Mouse (Mus musculus): ENCODE data around the gene Psmc3.
"Not testable (repeated sequence)": the region's sequence is repeated elsewhere in the genome, so short reads cannot be mapped to it uniquely, and the experiment has no call there.

The Psmc3 gene

DNA sequence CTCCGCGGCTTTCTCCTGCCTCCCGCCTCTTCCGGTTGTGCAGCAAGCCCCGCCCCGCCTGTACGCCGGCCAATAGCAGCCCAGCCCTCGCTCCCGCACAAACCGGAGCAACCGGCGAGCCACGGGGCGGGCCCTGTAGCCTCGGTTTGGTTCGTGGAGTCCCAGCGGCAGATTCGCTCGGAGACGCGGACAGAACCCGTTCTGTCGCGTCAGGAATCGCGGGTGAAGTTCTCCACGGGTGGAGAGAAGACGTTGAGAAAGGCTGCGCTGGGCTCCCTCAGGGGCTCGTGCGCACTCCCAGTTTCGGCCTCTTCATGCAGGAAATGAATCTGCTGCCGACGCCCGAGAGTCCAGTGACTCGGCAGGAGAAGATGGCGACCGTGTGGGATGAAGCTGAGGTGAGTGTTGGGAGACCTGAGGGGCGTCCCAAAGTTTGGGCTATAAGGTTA, at the start of gene Psmc3:
Gene Psmc3 (plus strand): TSS at position 76 of the 449 bp plus-strand sequence.
- DNase-seq, result peak; percentile 97

DNA sequence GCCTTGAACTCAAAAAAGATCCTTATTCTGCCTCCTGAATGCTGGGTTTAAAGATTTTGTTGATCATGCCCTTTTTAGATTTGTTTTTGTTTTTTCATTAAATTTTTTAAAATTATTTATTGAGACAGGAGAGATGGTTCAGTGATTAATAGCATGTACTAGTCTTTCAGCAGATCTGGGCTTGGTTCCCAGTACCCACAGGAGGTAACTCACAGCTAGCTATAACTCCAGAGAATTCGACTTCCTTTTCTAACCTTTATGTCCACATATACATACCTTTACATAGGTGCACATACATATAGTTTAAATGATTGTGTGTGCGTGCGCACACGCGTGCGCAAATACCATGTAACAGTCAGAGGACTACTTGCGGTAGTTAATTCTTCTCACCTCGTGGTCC, 45.3 kb upstream of the Psmc3 start:
- DNase-seq, result no peak

DNA sequence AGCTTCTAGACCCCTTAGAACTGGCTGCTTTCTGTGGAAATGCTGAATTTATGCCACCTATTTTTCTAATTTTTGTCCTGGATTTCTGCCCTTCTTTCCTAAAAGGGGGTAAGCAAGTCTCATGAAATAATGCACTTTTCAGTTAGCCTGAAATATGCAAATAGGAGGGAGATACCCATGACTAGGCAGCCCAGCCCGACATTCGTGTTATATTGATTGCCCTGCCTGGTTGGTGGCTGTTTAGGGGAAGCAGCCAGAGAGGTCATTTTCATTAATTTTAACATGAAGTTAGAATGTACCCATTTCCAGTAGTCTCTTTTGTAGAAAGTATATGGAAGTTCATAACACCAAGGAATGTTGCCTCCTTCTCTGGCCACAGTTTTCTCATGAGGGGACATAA, 39.9 kb upstream of the Psmc3 start:
- no peak for DNase-seq

DNA sequence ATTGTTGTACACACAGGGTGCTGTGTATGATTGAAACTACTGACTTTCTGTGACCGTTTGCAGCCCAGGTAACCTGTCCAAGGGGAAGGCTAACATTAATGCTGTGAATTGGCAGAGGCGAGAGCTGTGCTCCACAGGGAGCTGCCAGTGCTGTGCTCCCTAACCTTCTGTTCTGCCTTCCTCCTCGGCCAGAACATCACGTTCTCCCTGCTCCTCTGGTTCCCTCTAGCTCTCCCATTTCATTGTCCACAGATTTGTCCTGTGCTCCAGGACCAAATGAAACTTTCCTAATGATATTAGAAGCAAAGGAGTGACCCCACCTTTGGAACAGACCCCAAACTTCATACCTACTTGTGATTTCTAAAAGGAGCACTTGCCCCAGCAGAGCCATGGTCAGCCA, 38.4 kb upstream of the Psmc3 start:
- peak; percentile 28 for DNase-seq

DNA sequence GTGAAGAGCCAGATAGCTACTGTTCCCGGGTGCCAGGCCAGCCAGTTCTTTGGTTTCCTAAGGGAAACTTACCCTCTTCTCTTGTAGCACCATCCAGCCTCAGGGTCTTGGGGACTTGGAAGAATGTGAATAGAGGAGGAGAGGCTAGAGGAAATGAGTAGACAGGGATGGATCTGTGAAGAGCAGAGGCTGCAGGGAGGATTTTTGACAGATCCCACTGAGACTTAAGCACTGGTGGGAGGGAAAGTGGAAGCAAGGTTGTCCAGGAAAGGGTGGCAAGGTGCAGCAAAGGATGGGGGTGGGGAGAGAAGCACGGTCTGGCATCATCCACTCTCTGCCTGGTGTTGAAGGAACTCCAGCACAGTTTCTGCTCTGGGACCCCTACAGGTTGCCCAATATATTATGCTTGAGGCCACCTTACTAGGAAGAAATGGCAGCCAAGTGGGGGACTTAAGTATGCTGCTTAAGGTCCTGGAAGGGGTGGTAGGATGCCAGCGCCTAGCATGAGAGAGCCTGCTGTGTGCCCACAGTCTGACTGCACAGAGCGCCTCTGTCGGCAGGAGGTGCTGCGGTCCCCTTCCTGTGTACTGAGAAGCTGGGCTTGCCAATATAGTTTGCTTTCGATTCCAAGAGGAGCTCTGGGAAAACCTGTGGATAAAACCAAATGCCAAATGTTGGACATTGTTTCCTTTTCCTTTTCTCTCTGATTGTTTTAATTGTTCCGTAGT, 35.6 kb upstream of the Psmc3 start:
- DNase-seq, result peak; percentile 31

DNA sequence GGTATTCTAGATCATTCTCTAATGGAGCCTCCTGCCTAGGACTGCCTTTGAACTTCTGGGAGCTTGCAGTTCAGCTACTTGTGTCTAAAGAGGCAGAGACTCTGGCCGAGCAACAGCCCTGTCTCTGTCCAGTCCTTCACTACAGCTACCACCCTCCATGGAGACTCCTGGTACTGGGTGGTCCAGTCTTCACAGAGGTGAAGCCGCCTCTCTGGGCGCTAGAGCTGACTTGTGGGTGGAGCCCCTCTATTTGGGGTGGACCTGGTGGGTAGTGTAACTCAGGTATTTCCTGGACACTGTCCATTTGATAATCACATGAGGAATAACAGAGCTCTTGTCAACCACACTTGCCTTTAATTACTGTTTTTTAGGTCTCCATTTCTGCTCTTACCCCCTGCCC, 33.9 kb upstream of the Psmc3 start:
- DNase-seq, result no peak

DNA sequence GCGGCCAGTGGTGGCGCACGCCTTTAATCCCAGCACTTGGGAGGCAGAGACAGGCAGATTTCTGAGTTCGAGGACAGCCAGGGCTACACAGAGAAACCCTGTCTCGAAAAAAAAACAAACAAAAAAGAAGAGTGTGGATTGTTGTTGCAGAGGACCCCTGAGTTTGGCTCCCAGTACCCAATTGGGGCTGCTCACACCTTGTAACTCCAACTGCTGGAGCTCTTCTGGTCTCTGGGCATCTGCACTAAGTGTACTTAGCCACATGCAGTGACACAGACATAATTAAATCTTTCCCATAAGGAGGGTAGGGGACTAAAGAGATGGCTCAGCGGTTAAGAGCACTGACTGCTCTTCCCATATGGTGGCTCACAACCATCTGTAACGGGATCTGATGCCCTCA, 31.5 kb upstream of the Psmc3 start:
- DNase-seq, result not testable (repeated sequence)

DNA sequence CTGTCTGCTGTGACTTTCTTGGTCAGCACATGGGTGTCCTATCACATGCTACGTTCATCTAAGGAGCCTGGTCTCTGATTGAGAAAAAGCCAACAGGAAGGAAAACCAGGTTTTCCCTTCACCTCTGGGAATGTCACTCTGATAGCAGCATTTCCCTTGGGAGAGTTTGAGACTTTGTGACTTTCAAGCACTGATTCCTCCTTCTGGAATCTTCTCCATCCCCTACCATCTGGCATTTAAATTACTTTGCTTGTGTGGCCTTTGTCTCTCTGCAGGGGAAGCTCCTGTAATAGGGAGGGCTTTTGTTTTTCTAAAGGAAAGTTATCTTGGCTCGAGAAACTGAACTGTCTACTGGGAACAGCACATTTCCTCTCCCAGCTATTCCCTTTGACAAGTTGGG, 30.7 kb upstream of the Psmc3 start:
- no peak for DNase-seq

DNA sequence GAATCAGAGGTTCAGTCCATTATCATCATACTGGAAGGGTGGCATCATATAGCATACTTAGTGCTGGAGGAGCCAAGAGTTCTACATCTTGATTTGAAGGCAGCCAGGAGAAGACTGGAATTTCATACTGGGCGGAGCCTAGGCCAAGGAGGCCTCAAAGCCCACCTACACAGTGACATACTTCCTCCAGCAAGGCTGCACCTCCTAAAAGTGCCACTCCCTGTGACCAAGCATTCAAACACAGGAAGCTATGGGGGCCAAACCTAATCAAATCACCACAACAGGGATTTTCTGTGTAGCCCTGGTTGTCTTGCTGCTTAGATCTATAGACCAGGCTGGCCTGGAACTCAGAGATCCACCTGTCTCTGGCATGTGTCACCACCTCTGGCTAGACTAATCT, 29.9 kb upstream of the Psmc3 start:
- DNase-seq, result no peak

DNA sequence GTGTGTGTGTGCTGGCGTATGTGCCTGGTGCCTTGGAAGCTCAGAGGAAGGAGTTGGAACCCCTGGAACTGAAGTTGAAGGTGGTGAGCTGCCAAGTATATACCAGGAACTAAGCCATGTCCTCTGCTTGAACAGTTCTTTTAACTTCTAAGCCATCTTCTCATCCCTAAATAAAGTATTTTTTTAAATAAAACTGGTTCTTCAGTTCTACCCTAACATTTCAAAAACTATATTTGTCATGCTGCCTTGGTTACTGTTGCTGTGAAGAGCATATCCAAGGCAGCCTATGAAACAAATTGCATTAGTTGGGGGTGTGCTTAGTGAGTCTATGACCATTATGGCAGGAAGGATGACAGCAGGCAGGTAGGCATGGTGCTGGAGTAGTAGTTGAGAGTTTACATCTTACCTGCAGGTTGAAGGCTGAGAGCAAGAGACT, 28.7 kb upstream of the Psmc3 start:
- DNase-seq, result no peak

DNA sequence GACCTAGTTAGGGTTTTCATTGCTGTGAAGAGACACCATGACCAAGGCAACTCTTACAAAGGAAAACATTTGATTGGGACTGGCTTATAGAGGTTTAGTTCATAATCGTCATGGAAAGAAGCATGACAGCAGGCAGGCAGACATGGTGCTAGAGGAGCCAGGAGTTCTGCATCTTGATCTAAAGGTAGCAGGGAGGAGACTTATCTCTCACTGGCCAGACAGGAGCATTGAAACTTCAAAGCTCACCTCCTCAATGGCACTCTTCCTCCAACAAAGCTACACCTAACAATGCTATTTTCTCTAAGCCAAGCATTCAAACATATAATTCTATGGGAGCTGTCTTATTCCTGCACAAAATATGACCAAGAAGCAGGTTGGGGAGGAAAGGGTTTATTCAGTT, 27.3 kb upstream of the Psmc3 start:
- no peak for DNase-seq

DNA sequence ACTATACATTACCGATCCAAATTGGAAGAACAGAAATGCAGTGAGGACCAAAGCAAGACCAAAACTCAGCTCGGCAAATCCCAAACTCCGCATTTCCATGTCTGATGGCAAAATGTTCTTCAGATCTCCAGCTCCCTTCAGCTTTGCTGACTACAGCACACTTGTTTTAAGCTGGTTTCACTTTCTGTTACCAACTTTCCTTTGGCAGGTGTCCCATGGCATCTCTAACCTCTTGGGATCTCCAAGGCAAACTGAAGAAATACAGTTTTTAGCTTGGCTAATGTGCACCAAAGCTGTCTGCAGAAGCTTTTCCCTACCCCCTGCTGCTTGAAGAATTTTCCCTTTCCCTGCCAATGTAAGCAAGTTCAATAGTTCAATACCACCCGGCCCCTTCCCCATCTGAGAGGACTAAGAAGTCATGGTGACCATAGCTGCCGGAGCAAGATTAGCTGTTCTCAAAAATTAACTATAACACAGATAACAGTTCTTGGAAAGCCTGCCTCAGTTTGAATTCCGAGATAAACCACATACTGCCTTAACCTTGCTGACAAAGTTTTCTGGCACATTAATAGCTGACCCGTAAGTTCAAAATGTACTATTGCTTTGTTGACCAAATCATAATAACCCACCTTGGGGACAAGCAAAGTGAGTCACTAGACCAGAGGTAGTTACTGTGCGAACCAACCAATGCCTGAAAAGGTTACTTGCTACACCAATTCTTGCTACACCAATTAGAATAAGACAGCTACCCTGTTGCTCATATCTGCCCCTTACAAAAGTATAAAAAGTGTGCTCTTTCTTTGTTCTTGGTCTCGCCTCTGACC, 26.2 kb upstream of the Psmc3 start:
- DNase-seq, result peak; percentile 56

DNA sequence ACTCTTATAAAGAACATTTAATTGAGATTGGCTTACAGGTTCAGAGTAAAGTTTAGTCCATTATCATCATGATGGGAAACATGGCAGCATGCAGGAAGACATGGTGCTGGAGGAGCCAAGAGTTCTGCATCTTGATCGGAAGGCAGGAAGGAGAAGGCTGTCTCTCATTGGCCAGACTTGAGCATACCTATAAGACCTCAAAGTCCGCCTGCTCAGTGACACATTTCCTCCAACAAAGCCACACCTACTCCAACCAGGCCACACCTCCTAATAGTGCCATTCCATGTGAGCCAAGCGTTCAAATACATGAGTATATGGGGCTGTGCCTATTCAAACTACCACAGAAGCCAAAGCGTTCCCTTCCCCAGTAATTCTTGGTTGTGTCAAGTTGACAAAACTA, 22.6 kb upstream of the Psmc3 start:
- DNase-seq, result no peak

DNA sequence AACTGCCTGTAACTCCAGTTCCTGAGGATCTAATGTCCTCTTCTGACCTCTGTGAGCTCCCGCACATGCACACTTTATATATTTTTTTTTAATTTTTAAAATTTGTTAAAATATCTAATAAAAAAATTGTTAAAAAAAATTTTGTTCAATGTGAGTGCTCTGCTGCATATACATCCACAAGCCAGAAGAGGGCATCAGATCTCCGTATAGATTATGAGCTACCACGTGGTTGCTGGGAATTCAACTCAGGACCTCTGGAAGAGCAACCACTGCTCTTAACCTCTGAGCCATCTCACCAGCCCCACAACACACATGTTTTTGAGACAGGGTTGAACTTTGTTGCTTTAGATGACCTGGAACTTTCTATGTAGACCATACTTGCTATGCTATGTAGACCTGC, 20.8 kb upstream of the Psmc3 start:
- no peak for DNase-seq

DNA sequence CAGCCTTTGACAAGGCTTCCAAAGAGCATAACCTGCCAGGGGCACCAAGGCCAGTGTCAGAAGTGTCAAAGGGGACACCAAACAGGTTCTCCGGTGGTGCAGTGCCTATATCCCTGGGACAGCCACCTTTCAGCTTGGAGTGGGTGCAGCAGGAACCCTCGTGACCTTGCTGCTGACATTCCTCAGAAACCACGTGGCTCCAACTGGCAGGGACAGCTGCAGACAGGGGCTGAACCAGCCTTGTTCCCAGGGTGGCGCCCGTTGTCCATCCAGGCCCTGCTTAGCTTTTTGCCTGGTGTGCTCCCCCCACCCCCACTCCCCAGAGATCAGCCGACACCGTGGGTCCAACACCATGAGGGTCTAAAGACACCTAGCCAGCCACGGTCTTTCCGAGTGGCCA, 18.4 kb upstream of the Psmc3 start, which contains the start of gene Rapsn:
Gene Rapsn (plus strand): TSS at position 236 of the 400 bp plus-strand sequence.
- peak; percentile 60 for DNase-seq

DNA sequence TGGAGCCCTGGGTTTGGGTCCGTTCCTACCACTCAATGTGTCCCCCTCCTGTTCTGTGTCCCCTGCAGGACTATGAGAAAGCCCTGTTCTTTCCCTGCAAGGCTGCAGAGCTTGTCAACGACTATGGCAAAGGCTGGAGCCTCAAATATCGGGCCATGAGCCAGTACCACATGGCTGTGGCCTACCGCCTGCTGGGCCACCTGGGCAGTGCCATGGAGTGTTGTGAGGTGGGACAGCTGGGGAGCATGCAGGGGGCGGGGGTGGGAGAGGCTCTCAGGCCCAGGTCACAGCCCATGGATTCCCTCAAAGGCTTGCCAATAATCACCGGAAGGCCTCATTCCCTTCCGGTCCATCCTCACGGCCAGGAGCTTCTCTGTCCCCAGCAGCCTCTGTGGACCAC, 12.0 kb upstream of the Psmc3 start:
- DNase-seq, result no peak

DNA sequence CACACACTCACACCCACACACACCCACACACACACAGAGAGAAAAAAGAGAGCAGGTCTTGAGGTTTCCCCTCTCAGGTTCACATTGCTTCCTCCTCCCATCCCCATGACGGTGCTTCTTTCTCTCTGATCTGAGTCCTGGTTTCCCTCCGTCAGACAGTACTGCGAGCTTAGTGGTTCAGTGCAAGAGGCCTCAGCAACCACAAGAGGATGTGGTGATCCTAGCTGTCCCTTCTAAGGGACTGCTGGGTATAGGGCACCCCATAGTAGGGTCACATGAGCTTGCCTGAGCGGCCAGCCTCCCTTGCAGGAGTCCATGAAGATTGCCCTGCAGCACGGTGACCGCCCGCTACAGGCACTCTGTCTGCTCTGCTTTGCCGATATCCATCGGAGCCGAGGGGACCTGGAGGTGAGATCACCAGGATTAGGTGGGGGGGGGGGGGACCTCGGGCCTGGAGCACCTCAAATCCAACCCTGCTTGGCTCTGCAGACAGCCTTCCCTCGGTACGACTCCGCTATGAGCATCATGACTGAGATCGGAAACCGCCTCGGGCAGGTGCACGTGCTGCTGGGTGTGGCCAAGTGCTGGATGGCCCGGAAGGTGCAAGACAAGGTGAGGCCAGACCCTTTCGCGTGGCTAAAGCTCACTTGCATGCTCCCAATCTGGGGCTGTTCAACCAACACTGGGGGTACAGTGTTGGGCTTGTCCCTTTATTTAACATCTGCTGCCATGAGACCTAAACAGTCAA, 11.0 kb upstream of the Psmc3 start:
- no peak for DNase-seq

DNA sequence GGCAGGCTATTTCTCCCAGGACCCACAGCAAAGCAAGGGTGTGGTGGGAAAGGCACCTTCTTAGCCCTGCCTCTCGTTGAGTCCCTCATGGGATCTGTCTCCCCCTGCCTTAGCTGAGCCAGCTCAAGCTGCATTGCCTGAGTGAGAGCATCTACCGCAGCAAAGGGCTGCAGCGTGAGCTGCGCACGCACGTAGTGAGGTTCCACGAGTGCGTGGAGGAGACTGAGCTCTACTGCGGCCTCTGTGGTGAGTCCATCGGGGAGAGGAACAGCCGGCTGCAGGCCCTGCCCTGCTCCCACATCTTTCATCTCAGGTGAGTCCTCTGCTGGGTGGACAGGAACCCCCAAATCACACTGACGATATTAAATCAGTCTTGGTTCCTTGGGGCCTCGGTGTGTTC, 9.1 kb upstream of the Psmc3 start:
- no peak for DNase-seq

DNA sequence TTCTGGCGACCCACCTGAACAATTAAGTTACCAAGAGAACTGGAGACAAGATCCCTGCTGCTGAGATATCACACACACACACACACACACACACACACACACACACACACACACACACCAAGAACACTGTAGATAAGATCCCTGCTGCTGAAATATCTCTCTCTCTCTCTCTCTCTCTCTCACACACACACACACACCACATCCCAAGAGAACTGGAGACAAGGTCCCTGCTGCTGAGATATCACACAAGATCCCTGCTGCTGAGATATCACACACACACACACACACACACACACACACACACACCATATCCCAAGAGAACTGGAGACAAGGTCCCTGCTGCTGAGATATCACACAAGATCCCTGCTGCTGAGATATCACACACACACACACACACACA, 8.0 kb upstream of the Psmc3 start:
- not testable (repeated sequence) for DNase-seq

DNA sequence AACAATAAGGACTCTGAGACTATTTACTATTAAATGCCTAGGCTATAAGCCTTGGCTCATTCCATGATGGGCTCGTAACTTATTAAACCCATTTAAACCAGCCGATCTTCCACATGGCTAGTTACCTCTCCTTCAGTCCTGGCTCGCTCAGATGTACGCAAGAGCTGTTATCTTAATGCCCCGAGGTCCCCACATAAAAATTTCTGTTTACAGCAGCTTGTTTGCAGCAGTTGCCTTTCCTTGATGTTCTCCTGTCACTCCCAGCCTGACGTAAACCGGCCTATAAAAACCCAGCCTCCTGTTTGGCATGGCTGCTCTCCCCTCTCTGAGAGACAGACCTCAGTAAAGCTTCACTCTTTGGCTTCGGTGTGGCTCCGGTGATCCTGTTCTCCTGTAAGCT, 6.5 kb upstream of the Psmc3 start:
- DNase-seq, result peak; percentile 53

DNA sequence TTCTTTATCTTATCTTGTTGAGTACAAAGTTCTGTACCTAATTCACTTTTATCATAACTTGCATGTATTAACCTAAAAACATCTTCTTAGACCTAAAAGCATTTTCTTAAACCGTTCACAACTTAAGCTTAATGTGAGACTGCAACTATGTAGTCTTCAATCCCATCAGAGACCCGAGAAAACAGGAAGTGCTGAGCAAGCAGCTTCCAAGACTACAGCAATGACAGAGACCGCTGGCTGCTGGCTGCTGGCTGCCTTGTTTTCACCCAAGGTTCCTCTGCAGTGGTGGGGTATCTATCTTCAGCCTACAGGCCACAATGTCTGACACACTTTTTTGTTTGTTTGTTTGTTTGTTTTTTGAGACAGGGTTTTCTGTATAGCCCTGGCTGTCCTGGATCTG, 1.9 kb upstream of the Psmc3 start:
- DNase-seq, result no peak

DNA sequence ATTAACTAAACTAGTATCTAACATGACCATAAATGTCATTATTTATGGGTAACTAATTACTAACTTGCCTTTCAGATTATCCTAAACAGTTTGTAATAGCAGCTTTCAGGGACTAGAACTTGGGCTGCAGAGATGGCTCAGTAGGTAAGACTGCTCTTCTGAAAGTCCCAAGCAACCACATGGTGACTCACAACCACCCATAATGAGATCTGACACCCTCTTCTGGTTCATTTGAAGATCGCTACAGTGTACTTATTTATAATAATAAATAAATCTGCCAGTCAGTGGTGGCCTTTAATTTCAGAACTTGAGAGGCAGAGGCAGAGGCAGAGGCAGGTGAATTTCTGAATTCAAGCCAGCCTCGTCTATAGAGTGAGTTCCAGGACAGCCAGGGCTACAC, 1.1 kb upstream of the Psmc3 start:
- DNase-seq, result no peak

DNA sequence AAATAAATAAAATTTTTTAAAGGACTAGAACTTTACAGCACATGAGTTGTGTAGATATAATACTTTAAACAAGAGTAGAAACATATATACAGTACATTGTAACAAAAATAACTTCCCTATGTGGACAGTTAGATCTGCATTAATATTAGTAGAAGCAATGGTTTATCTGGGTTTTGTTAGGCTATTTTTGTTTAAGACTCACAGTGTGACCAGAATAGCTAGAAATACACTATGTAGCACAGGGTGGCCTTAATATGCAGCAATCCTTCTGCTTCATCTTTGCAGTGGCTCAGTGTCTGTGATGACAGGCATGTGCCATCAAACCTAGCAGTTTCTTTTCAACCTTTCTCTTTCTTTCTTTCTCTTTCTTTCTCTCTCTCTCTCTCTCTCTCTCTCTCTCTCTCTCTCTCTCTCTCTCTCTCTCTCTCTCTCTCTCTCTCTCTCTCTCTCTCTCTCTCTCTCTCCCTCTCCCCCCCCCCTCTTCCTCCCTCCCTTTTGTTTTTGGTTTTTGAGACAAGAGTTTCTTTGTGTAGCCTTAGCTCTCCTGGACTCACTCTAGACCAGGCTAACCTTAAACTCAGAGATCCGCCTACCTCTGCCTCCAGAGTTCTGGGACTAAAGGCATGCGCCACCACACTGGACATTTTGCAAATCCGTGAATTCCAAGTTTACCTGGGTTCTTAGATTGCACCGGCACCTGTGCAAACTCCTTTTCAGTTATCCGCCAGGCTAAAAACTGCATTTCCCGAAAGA, 452 bp upstream of the Psmc3 start:
- DNase-seq, result no peak

All from kidney, adult 9 months (tissue).